Mouse (Mus musculus) embryonic facial prominence, embryonic 14.5 days (tissue): ENCODE results near the gene Pisd. TPM values are rescaled to one million over a fixed set of nuclear protein-coding genes. Genes with fewer than 3 reads are reported as not detected.
"Not testable (repeated sequence)": the region's sequence is repeated elsewhere in the genome, so short reads cannot be mapped to it uniquely, and the experiment has no call there.

Experiments used
- ATAC-seq: fragments of 200-750 bp; cut with Nextera tagmentation; 2 replicates; pipeline ENCODE4 v1.8.0; 2017; ENCODE audit warnings: low read depth, moderate number of reproducible peaks, moderate TSS enrichment
- DNase-seq: peaks from one replicate; pipeline ENCODE4 v3.0.0-alpha.2; 2015; ENCODE audit warnings: low spot score
- H3K27ac ChIP-seq: fragments of 300-500 bp; sonication (generic); replicated peaks from 2 replicates; pipeline ENCODE4 v1.5.1; 2014; ENCODE audit warnings: low read depth, mild to moderate bottlenecking, low read length, moderate library complexity
- H3K27me3 ChIP-seq: fragments of 300-500 bp; sonication (generic); replicated peaks from 2 replicates; pipeline ENCODE4 v1.6.1; 2014; ENCODE audit warnings: low read length; ENCODE audit not compliant: control insufficient read depth, insufficient read depth
- H3K36me3 ChIP-seq: fragments of 300-500 bp; sonication (generic); 2 replicates; pipeline ENCODE4 v1.6.1; 2014; ENCODE audit warnings: low read length, mixed read lengths; ENCODE audit not compliant: control insufficient read depth, insufficient read depth
- H3K4me1 ChIP-seq: fragments of 300-500 bp; sonication (generic); 2 replicates; pipeline ENCODE4 v1.6.1; 2014; ENCODE audit warnings: antibody characterized with exemption, low read length; ENCODE audit not compliant: control insufficient read depth, insufficient read depth
- H3K4me2 ChIP-seq: fragments of 300-500 bp; sonication (generic); 2 replicates; pipeline ENCODE4 v1.6.1; 2014; ENCODE audit warnings: low read depth, mild to moderate bottlenecking, low read length, moderate library complexity, mixed read lengths
- H3K4me3 ChIP-seq: fragments of 300-500 bp; sonication (generic); 2 replicates; pipeline ENCODE4 v1.5.1; 2014; ENCODE audit warnings: low read depth, mild to moderate bottlenecking, low read length
- H3K9ac ChIP-seq: fragments of 300-500 bp; sonication (generic); 2 replicates; pipeline ENCODE4 v1.6.1; 2014; ENCODE audit warnings: low read depth, mild to moderate bottlenecking, low read length, moderate library complexity, mixed read lengths
- H3K9me3 ChIP-seq: fragments of 300-500 bp; sonication (generic); 2 replicates; pipeline ENCODE4 v1.6.1; 2016; ENCODE audit warnings: low read length; ENCODE audit not compliant: control insufficient read depth
- WGBS: fragments of 180-500 bp; shearing (Covaris S2); extraction: QIAGEN DNeasy Blood & Tissue Kit; methylation state at CpG from one replicate; pipeline ENCODE4 v1.1.7; 2014; 5-methylcytosine and 5-hydroxymethylcytosine counted together
- polyA plus RNA-seq: library from polyadenylated mRNA; unstranded; fragments of >200 nt; fragmentation: Nextera tagmentation; extraction: Ambion mirVana; gene quantifications from 2 replicates; pipeline ENCODE4 v1.2.1, GENCODE M21; 2014

Gene Pisd
- polyA plus RNA-seq, 1 experiment from 2014 or later = 52.5 TPM

DNA sequence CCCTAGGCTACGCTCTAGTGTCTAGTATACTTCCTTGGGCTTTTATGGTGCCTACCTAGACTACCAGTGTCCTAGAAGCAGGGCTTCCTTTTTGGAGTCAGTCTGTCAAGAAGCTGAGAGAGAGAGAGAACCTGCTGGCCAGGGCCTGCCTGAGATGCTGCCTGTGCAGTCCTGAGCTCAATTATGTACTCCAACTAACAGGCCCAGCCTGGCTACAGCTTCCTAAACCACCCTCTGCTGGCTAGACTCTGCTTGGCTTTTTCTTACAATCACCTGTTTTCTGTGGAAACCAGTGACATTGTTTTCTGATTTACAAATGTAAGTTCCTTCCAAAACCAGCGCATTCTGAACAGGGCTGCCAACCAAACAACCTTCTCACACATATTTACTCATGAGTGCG, 45.3 kb downstream of the Pisd start:
- 88% methylated on average over 3 of the region's 3 CpGs for WGBS
- no peak overlapping the region for H3K4me2 ChIP-seq
- 0 out of 2 replicates have a peak, but pooled peaks cover 4% of the 10 kb centered on the region for H3K36me3 ChIP-seq
- DNase-seq (no peak), ATAC-seq (no peak)
- no peak overlapping the region for H3K9ac ChIP-seq
- no peaks in the 10 kb centered on the region for H3K9me3 ChIP-seq
- H3K4me3 ChIP-seq = no peak overlapping the region
- no peaks in the 10 kb centered on the region for H3K27me3 ChIP-seq
- no peak overlapping the region for H3K27ac ChIP-seq
- H3K4me1 ChIP-seq = no peaks in the 10 kb centered on the region; the same call in 1 of the 2 replicates

DNA sequence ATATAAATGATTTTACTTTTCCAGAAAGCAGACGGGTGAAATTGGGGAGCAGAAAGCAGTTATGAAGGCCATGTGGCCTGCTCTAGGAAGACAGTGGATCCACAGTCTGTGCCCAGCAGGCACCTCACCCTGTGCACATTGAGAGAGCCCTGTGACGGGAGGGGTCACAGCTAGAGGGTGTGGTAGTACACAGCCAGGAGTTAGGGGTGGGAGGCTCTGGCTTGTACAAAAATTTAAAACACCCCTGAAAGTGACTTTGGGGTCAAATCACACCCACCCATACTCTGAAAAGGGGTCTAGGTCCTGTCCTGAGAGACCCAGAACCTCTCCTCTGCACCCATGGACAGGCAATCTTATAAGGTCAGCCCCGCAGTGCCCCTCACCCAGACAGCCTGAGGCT, 48.7 kb downstream of the Pisd start:
- not testable (repeated sequence) for H3K9ac ChIP-seq, H3K36me3 ChIP-seq, H3K4me2 ChIP-seq, H3K4me1 ChIP-seq, DNase-seq, H3K4me3 ChIP-seq, H3K9me3 ChIP-seq, H3K27ac ChIP-seq, H3K27me3 ChIP-seq
- ATAC-seq = 0 out of 2 replicates have a peak, but pooled peaks have one; percentile 19
- WGBS = 94% methylated on average over 3 of the region's 3 CpGs

GRCm38 (mm10) chr5:32735779-32736178, 49.7 kb downstream of the Pisd start:
- Histone ChIP-seq H3K4me3 (no peak overlapping the region), H3K27me3 (no peaks in the 10 kb centered on the region), H3K36me3 (peaks cover 4% of the 10 kb centered on the region; the same call in 1 of the 2 replicates), H3K9me3 (no peaks in the 10 kb centered on the region), H3K4me1 (no peaks in the 10 kb centered on the region), H3K4me2 (no peak overlapping the region), H3K9ac (no peak overlapping the region), H3K27ac (no peak overlapping the region)
- ATAC-seq = no peak
- 88% methylated on average over 5 of the region's 6 CpGs for WGBS
- no peak for DNase-seq

DNA sequence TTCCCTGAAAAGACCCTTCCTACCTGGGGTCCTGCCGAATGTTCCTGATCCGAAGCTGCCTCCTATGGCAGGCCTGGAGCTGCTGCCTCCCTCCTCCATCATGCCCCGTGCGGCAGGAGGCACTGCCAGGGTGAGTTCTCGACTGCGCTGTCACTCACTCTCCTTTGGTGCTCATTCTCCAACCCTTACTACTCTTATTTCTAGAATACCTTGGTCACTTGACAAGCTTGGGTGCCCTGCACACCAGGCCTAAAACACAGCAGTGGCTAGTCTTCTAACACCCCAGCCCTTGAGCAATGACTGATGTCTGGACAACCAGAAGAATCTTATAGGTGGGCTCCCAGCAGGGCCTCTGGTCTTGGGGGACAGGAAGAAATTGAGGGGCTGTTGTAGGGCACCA, 51.6 kb downstream of the Pisd start:
- ATAC-seq, H3K36me3 ChIP-seq, DNase-seq, H3K27ac ChIP-seq, H3K4me2 ChIP-seq, H3K4me3 ChIP-seq, H3K9ac ChIP-seq, H3K9me3 ChIP-seq, H3K4me1 ChIP-seq, H3K27me3 ChIP-seq: not testable (repeated sequence)
- 97% methylated on average over 6 of the region's 6 CpGs for WGBS

- peak; percentile 38; the same call in 1 of the 2 replicates for ATAC-seq
- no peak for DNase-seq
These were observed 56.6 kb downstream of the Pisd start for GRCm38 (mm10) chr5:32728851-32729250.

DNA sequence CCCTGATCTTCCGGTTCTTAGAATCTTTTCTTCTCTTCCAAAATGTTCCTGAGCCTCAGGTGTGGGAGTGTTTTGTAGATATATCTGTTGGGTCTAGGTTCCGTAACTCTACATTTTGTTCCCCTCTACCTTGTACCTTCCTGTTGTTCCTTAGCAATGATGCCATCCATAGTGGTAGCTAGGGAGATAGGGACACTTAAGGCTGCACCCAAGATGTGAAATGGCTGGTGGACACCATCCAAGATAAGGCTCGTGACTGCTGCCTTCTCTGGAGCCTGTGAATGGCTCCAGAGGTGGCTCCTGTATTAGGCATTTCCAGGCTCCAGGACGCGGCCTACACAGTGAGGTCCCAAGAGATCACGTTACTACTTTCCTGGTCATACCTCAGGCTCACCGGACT, 57.1 kb downstream of the Pisd start:
- no peak overlapping the region for H3K27ac ChIP-seq
- no peaks in the 10 kb centered on the region for H3K27me3 ChIP-seq
- no peaks in the 10 kb centered on the region for H3K9me3 ChIP-seq
- H3K4me2 ChIP-seq = no peak overlapping the region
- H3K36me3 ChIP-seq = no peaks in the 10 kb centered on the region
- H3K4me1 ChIP-seq = no peaks in the 10 kb centered on the region
- ATAC-seq (no peak), DNase-seq (no peak)
- 79% methylated on average over 7 of the region's 7 CpGs for WGBS
- no peak overlapping the region for H3K4me3 ChIP-seq
- H3K9ac ChIP-seq = no peak overlapping the region

More at GRCm38 (mm10) chr5:32728851-32729250, 56.6 kb downstream of the Pisd start:
- Histone ChIP-seq H3K4me3 (no peak overlapping the region), H3K36me3 (no peaks in the 10 kb centered on the region), H3K9ac (no peak overlapping the region), H3K27me3 (no peaks in the 10 kb centered on the region), H3K9me3 (no peaks in the 10 kb centered on the region), H3K27ac (no peak overlapping the region), H3K4me1 (no peaks in the 10 kb centered on the region), H3K4me2 (no peak overlapping the region)
- WGBS = 67% methylated on average over 8 of the region's 8 CpGs

GRCm38 (mm10) chr5:32725397-32725796, 60.0 kb downstream of the Pisd start:
- WGBS = 82% methylated on average over 3 of the region's 3 CpGs
- H3K27ac ChIP-seq, H3K9me3 ChIP-seq, H3K4me2 ChIP-seq, H3K4me3 ChIP-seq, DNase-seq, H3K4me1 ChIP-seq, H3K27me3 ChIP-seq, H3K36me3 ChIP-seq, H3K9ac ChIP-seq: not testable (repeated sequence)
- ATAC-seq = 0 out of 2 replicates have a peak, but pooled peaks have one; percentile 19

DNA sequence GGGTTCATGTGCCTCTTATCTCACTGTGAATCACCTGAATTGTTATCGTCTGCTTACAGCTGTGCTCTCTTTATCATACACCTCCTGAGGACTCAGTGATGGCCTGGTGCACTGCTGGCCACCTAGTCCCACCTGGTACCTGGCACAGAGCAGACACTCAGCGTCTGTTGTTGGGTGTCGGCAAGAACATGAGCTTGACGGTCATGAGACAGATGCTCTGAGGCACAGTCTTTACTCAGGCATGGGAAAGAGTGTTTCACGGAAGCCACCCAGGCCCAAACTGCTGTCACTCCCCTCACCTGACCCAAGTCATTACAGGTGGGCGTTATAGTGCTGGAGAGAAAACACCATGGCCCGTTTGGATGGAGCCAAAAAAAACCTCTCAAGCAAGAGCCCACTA, 61.5 kb downstream of the Pisd start:
- no peak for ATAC-seq
- WGBS = 86% methylated on average over 7 of the region's 7 CpGs
- H3K9ac ChIP-seq = no peak overlapping the region
- H3K27ac ChIP-seq = no peak overlapping the region
- no peak overlapping the region for H3K4me2 ChIP-seq
- H3K4me3 ChIP-seq = no peak overlapping the region
- no peaks in the 10 kb centered on the region for H3K27me3 ChIP-seq
- no peaks in the 10 kb centered on the region for H3K4me1 ChIP-seq
- DNase-seq = no peak
- no peaks in the 10 kb centered on the region for H3K36me3 ChIP-seq
- no peaks in the 10 kb centered on the region for H3K9me3 ChIP-seq

- H3K4me1 ChIP-seq, ATAC-seq, H3K27ac ChIP-seq, H3K9ac ChIP-seq, H3K9me3 ChIP-seq, H3K4me2 ChIP-seq, H3K36me3 ChIP-seq, H3K4me3 ChIP-seq, H3K27me3 ChIP-seq, DNase-seq: not testable (repeated sequence)
- WGBS = 82% methylated on average over 8 of the region's 8 CpGs
These were observed 62.7 kb downstream of the Pisd start for GRCm38 (mm10) chr5:32722711-32723110.
